Mouse (Mus musculus): ENCODE measurements around the gene Zbtb12.

Gene Zbtb12

DNA sequence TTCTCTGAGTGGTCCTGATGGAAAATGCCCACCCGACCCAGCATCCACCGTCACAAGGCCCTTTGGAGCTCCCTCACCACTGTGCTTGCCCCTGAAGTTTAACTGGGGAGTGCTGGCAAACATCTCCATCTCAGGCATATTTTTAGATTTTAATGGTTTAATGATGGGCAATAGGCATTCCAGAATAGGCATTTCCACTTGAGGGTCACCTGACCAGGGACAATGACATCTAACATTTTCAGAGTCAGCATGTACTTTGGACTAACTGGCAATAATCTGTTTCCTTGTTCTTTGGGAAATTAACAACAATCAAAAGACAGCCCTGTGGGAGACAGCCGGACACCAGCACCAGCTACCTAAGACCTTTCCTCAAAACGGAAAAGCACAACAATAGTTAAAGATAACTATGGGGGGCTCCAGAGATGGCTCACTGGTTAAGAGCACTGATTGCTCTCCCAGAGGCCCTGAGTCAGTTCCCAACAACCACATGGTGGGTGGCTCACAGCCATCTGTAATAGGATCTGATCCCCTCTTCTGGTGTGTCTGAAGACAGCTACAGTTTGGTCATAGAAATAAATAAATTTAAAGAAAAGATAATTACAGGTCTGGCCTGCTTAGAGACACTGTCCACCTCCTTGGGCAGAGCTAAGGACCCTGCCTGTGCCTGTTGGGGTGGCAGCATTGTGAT is 64.0 kb downstream of the Zbtb12 start:
- DNase-seq (ENCODE audit: low read depth in 1 of 2, low spot score in 2 of 2), result no peak

- no peak for DNase-seq (ENCODE audit: low read depth in 1 of 2, low spot score in 2 of 2)
Measured at GRCm38 (mm10) chr17:34944362-34944761, 65.1 kb downstream of the Zbtb12 start.
